Mouse (Mus musculus) lung, adult 2 months (tissue): ENCODE data around the gene Kpnb1.
A peak's percentile ranks its signal among the peaks of the same experiment; 100 is the strongest.

Source experiments
- CTCF ChIP-seq: fragments of 200-500 bp; IDR thresholded peaks from 2 replicates; pipeline ENCODE4 v1.5.1; 2011; ENCODE audit warnings: mild to moderate bottlenecking, low read length, control low read depth; ENCODE audit not compliant: insufficient read depth
- POLR2A ChIP-seq: fragments of 200-500 bp; IDR thresholded peaks from 2 replicates; pipeline ENCODE4 v1.6.1; 2011; ENCODE audit warnings: low read depth, mild to moderate bottlenecking, control low read depth, low read length, borderline replicate concordance; ENCODE audit errors: extremely low read depth

DNA sequence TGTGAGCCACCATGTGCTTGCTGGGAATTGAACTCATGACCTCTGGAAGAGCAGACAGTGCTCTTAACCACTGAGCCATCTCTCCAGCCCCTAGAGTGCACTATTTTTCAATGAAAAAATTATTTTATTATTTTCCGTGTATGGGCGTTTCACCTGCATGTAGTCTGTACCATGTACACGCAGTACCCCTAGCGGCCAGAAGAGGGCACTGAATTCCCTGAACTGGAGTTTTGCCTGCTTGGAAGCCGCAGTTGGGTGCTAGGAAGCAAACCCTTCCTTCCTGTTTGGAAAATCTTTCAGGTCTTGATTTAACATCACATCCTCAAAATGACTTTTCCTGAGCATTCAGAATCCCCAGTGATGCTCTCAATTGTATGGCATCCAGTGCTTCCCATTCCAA is 10.9 kb upstream of the Kpnb1 start:
- peak; percentile 85 for TF ChIP-seq CTCF
- no peak for TF ChIP-seq POLR2A
